Mouse (Mus musculus) liver, embryonic 14.5 days (tissue): ENCODE data around the gene Fbxl17. TPM values are rescaled to one million over a fixed set of nuclear protein-coding genes. Genes with fewer than 3 reads are reported as not detected.

ENCODE experiments used
- ATAC-seq: fragments of 200-750 bp; cut with Nextera tagmentation; 2 replicates; pipeline ENCODE4 v1.8.0; 2017; ENCODE audit warnings: moderate number of reproducible peaks, mild to moderate bottlenecking, moderate library complexity; ENCODE audit not compliant: insufficient read depth
- DNase-seq, 3 experiments: peaks; one replicate each; pipeline ENCODE4 v3.0.0-alpha.2; 2012 to 2013; ENCODE audit warnings: low read depth in 3 of 3, low spot score in 3 of 3
- H3K27ac ChIP-seq: fragments of 300-500 bp; sonication (generic); 2 replicates; pipeline ENCODE4 v1.5.1; 2014; ENCODE audit warnings: moderate library complexity, mild to moderate bottlenecking, control low read depth, inconsistent platforms
- H3K27me3 ChIP-seq: fragments of 300-500 bp; sonication (generic); 2 replicates; pipeline ENCODE4 v1.6.1; 2014; ENCODE audit warnings: mild to moderate bottlenecking, low read length, moderate library complexity; ENCODE audit not compliant: control insufficient read depth, insufficient read depth
- H3K36me3 ChIP-seq: fragments of 300-500 bp; sonication (generic); replicated peaks from 2 replicates; pipeline ENCODE4 v1.6.1; 2014; ENCODE audit warnings: low read depth; ENCODE audit not compliant: control insufficient read depth, insufficient read depth
- H3K4me1 ChIP-seq, 2 experiments: fragments of 200-500 bp in 1 of 2; fragments of 300-500 bp in 1 of 2; sonication (generic) in 1 of 2; replicated peaks; 2 replicates each; pipeline ENCODE4 v1.6.1; 2012 to 2014; ENCODE audit warnings: antibody characterized with exemption in 1 of 2, inconsistent platforms in 1 of 2, low read length in 1 of 2; ENCODE audit not compliant: control insufficient read depth in 2 of 2, insufficient read depth in 2 of 2
- H3K4me2 ChIP-seq: fragments of 300-500 bp; sonication (generic); 2 replicates; pipeline ENCODE4 v1.6.1; 2014; ENCODE audit warnings: low read depth, mild to moderate bottlenecking, control low read depth, moderate library complexity
- H3K4me3 ChIP-seq, 2 experiments: fragments of 200-500 bp in 1 of 2; fragments of 300-500 bp in 1 of 2; sonication (generic) in 1 of 2; 2 replicates each; pipeline ENCODE4 v1.5.1; 2012 to 2014; ENCODE audit warnings: low read depth in 2 of 2, low read length in 2 of 2, mild to moderate bottlenecking in 2 of 2, control low read depth in 1 of 2, inconsistent platforms in 1 of 2, moderate library complexity in 1 of 2; ENCODE audit not compliant: insufficient read depth in 1 of 2
- H3K9ac ChIP-seq: fragments of 300-500 bp; sonication (generic); replicated peaks from 2 replicates; pipeline ENCODE4 v1.6.1; 2014; ENCODE audit warnings: mild to moderate bottlenecking, control low read depth, moderate library complexity
- H3K9me3 ChIP-seq: fragments of 300-500 bp; sonication (generic); 2 replicates; pipeline ENCODE4 v1.6.1; 2016; ENCODE audit warnings: low read length, mixed read lengths; ENCODE audit not compliant: control insufficient read depth
- CTCF ChIP-seq: IDR thresholded peaks from 2 replicates; pipeline ENCODE4 v1.5.1; 2016; ENCODE audit warnings: antibody characterized with exemption, low read depth, control low read depth
- EP300 ChIP-seq: IDR thresholded peaks from 2 replicates; pipeline ENCODE4 v1.6.1; 2016; ENCODE audit warnings: antibody characterized with exemption, low read depth
- WGBS: fragments of 180-500 bp; shearing (Covaris S2); extraction: QIAGEN DNeasy Blood & Tissue Kit; methylation state at CpG from one replicate; pipeline ENCODE4 v1.1.7; 2014; ENCODE audit not compliant: insufficient replicate concordance; 5-methylcytosine and 5-hydroxymethylcytosine counted together
- polyA plus RNA-seq, 2 experiments: library from polyadenylated mRNA; depleted of rRNA in 1 of 2; stranded (reverse) in 1 of 2; unstranded in 1 of 2; fragments of >200 nt; fragmentation: Nextera tagmentation in 1 of 2; extraction: Ambion mirVana in 1 of 2; gene quantifications; 2 replicates each; pipeline versions ENCODE4 v1.2.1 to v1.2.3; 2012 to 2014

Gene Fbxl17
- polyA plus RNA-seq, 2 experiments, result 1.9 TPM

GRCm38 (mm10) chr17:63492665-63493273 lies 7.0 kb downstream of the Fbxl17 start:
- Histone ChIP-seq H3K4me2 (no peak overlapping the region), H3K9ac (no peak overlapping the region), H3K36me3 (no peaks in the 10 kb centered on the region; the same call in 1 of the 2 replicates), H3K4me3 (no peak overlapping the region), H3K27me3 (no peaks in the 10 kb centered on the region), H3K9me3 (no peaks in the 10 kb centered on the region), H3K27ac (no peak overlapping the region), H3K4me1 (peaks cover 8 to 21% of the 10 kb centered on the region in 2 experiments)
- no peak for DNase-seq
- WGBS, result 54% methylated on average over 8 of the region's 8 CpGs
- no peak for ATAC-seq
- TF ChIP-seq CTCF (no peak), EP300 (no peak)

GRCm38 (mm10) chr17:63489525-63489924 lies 10.3 kb downstream of the Fbxl17 start:
- Histone ChIP-seq H3K4me2 (no peak overlapping the region), H3K4me3 (no peak overlapping the region), H3K9me3 (no peaks in the 10 kb centered on the region), H3K4me1 (peaks cover 0 to 7% of the 10 kb centered on the region in 2 experiments; a peak in 1 of 4 replicates), H3K36me3 (no peaks in the 10 kb centered on the region; the same call in none of the 2 replicates), H3K9ac (no peak overlapping the region), H3K27me3 (no peaks in the 10 kb centered on the region), H3K27ac (no peak overlapping the region)
- no peak for DNase-seq
- 68% methylated on average over 4 of the region's 4 CpGs for WGBS
- no peak for TF ChIP-seq CTCF
- ATAC-seq, result no peak

GRCm38 (mm10) chr17:63467866-63468265 lies 32.0 kb downstream of the Fbxl17 start:
- Histone ChIP-seq H3K36me3 (no peaks in the 10 kb centered on the region), H3K9ac (no peak overlapping the region), H3K4me2 (no peak overlapping the region), H3K27me3 (no peaks in the 10 kb centered on the region), H3K4me3 (no peak overlapping the region), H3K4me1 (peaks cover 0 to under 1% of the 10 kb centered on the region in 2 experiments; a peak in 1 of 4 replicates), H3K27ac (no peak overlapping the region), H3K9me3 (no peaks in the 10 kb centered on the region)
- TF ChIP-seq CTCF, result peak; percentile 78
- no peak for TF ChIP-seq EP300
- DNase-seq, result peak; percentile 26 to 34 (median 28)
- WGBS, result 7% methylated on average over 6 of the region's 6 CpGs
- no peak for ATAC-seq

GRCm38 (mm10) chr17:63465239-63465638 lies 34.6 kb downstream of the Fbxl17 start:
- TF ChIP-seq EP300, result no peak
- TF ChIP-seq CTCF, result no peak
- Histone ChIP-seq H3K27ac (no peak overlapping the region), H3K4me1 (peaks cover 0 to 2% of the 10 kb centered on the region in 2 experiments; a peak in 1 of 4 replicates), H3K4me3 (no peak overlapping the region), H3K9me3 (no peaks in the 10 kb centered on the region), H3K4me2 (no peak overlapping the region), H3K27me3 (no peaks in the 10 kb centered on the region), H3K9ac (no peak overlapping the region), H3K36me3 (no peaks in the 10 kb centered on the region)
- WGBS, result 36% methylated on average over 1 of the region's 1 CpGs
- DNase-seq, result no peak
- no peak for ATAC-seq

GRCm38 (mm10) chr17:63462512-63462911 lies 37.3 kb downstream of the Fbxl17 start:
- Histone ChIP-seq H3K4me3 (no peak overlapping the region), H3K27ac (no peak overlapping the region), H3K27me3 (no peaks in the 10 kb centered on the region), H3K9ac (no peak overlapping the region), H3K9me3 (no peaks in the 10 kb centered on the region), H3K4me2 (no peak overlapping the region), H3K4me1 (peaks cover 0 to 2% of the 10 kb centered on the region in 2 experiments; a peak in 1 of 4 replicates), H3K36me3 (no peaks in the 10 kb centered on the region)
- 76% methylated on average over 7 of the region's 7 CpGs for WGBS
- DNase-seq, result no peak
- TF ChIP-seq EP300 (no peak), CTCF (no peak)
- ATAC-seq, result no peak
